ENCODE assay signal across 19 mouse cellular contexts in genomic region chr8:54525606-54526005, GRCm38 (mm10). TPM values are rescaled to one million over a fixed set of nuclear protein-coding genes. Genes with fewer than 3 reads are reported as not detected.
DNase-seq lines count a peak whose midpoint lies in the region; ATAC-seq lines count a peak whose summit lies in the region.
"Had no signal": no experiment of that assay in that cellular context is flagged by ENCODE, and none has a peak within 500 bp of the region (broad histone marks: within the 10 kb centered on the region; RNA-seq: fewer than 3 reads in every experiment).

No protein-coding gene starts in this region.

- H3K27ac ChIP-seq in liver, embryonic 15.5 days (replicated peaks): no peak overlapping the region
- H3K27ac ChIP-seq in kidney, embryonic 15.5 days: no peak overlapping the region
- H3K27ac ChIP-seq: forebrain, embryonic 12.5 days; hindbrain, embryonic 12.5 days; limb, embryonic 12.5 days; lung, embryonic 15.5 days had no signal

- WGBS in liver, embryonic 15.5 days (ENCODE audit: insufficient replicate concordance): 70% methylated on average over 2 of the region's 2 CpGs
- WGBS in kidney, embryonic 15.5 days: 96% methylated on average over 2 of the region's 2 CpGs

- ATAC-seq in megakaryocyte, adult 5-6 weeks (ENCODE audit: poor library complexity, severe bottlenecking): no peak
- ATAC-seq in erythroid progenitor cell, adult 5-6 weeks (replicated peaks; ENCODE audit: low FRiP score, poor library complexity, severe bottlenecking): peak; percentile 60
- ATAC-seq in liver, embryonic 15.5 days (ENCODE audit: insufficient read depth): peak; percentile 27; the same call in 1 of the 2 replicates
- ATAC-seq in kidney, embryonic 15.5 days (replicated peaks; ENCODE audit: low FRiP score): no peak
- ATAC-seq: intestine, postnatal 0 days had no signal

- H3K4me2 ChIP-seq in liver, embryonic 15.5 days: no peak overlapping the region
- no peak overlapping the region for H3K4me2 ChIP-seq in kidney, embryonic 15.5 days
- H3K4me2 ChIP-seq: forebrain, embryonic 12.5 days; hindbrain, embryonic 12.5 days; limb, embryonic 12.5 days; lung, embryonic 15.5 days had no signal

- peaks cover 72% of the 10 kb centered on the region for H3K36me3 ChIP-seq in megakaryocyte, embryonic 14.5 days (replicated peaks; ENCODE audit: low read length)
- H3K36me3 ChIP-seq in liver, embryonic 15.5 days (replicated peaks): peaks cover 42% of the 10 kb centered on the region
- peaks cover 46% of the 10 kb centered on the region for H3K36me3 ChIP-seq in kidney, embryonic 15.5 days

- no peaks in the 10 kb centered on the region for H3K27me3 ChIP-seq in megakaryocyte, embryonic 14.5 days (replicated peaks)
- no peaks in the 10 kb centered on the region for H3K27me3 ChIP-seq in liver, embryonic 15.5 days
- H3K27me3 ChIP-seq in kidney, embryonic 15.5 days: no peaks in the 10 kb centered on the region
- H3K27me3 ChIP-seq: forebrain, embryonic 12.5 days; hindbrain, embryonic 12.5 days; limb, embryonic 12.5 days; lung, embryonic 15.5 days had no signal

- peaks cover 48% of the 10 kb centered on the region for H3K4me1 ChIP-seq in megakaryocyte, embryonic 14.5 days
- peaks cover 35% of the 10 kb centered on the region for H3K4me1 ChIP-seq in liver, embryonic 15.5 days (replicated peaks)
- peaks cover 18% of the 10 kb centered on the region for H3K4me1 ChIP-seq in kidney, embryonic 15.5 days

- DNase-seq in cerebellum, postnatal 14 days: no peak
- DNase-seq in embryo, embryonic 11 days: no peak
- no peak for DNase-seq in ovary, adult 18-20 months (ENCODE audit: low spot score)
- DNase-seq: adrenal gland, adult 8-10 months; cerebellum, adult 11-12 months; gastrocnemius, postnatal 10 days; kidney, postnatal 14 days; right cerebral cortex, postnatal 14 days; thymus, postnatal 14 days had no signal

- H3K9ac ChIP-seq in liver, embryonic 15.5 days: no peak overlapping the region
- H3K9ac ChIP-seq in kidney, embryonic 15.5 days: no peak overlapping the region
- H3K9ac ChIP-seq: forebrain, embryonic 12.5 days; hindbrain, embryonic 12.5 days; limb, embryonic 12.5 days; lung, embryonic 15.5 days had no signal

- H3K4me3 ChIP-seq in megakaryocyte, embryonic 14.5 days (replicated peaks): peak overlapping the region; percentile 64
- H3K4me3 ChIP-seq in liver, embryonic 15.5 days (replicated peaks): no peak overlapping the region
- no peak overlapping the region for H3K4me3 ChIP-seq in kidney, embryonic 15.5 days (replicated peaks)
- H3K4me3 ChIP-seq: forebrain, embryonic 12.5 days; hindbrain, embryonic 12.5 days; limb, embryonic 12.5 days; lung, embryonic 15.5 days had no signal

- H3K9me3 ChIP-seq in megakaryocyte, embryonic 14.5 days: no peaks in the 10 kb centered on the region
- no peaks in the 10 kb centered on the region for H3K9me3 ChIP-seq in liver, embryonic 15.5 days (replicated peaks)
- H3K9me3 ChIP-seq in kidney, embryonic 15.5 days (replicated peaks): no peaks in the 10 kb centered on the region
- H3K9me3 ChIP-seq: forebrain, embryonic 12.5 days; hindbrain, embryonic 12.5 days; limb, embryonic 12.5 days; lung, embryonic 15.5 days had no signal

RNA-seq across cellular contexts. Expression of gene Asb5, which starts 3.8 kb away (rescaled TPM):
- polyA plus RNA-seq in megakaryocyte, embryonic 14.5 days (2012; ENCODE audit: insufficient read depth, low replicate concordance): 0.37 TPM in 1 of 2 replicates, not detected in the other
- 0.16 TPM in 1 of 2 replicates, not detected in the other for total RNA-seq in megakaryocyte, adult 5-6 weeks (2015)
- total RNA-seq in megakaryocyte, adult 5-6 weeks (2017): not detected in 2 replicates
- not detected in 2 replicates for total RNA-seq in erythroid progenitor cell, adult 5-6 weeks (2015; ENCODE audit: low replicate concordance)
- not detected in 2 replicates for total RNA-seq in erythroid progenitor cell, adult 5-6 weeks (2017; ENCODE audit: low replicate concordance)
- polyA plus RNA-seq in liver, embryonic 15.5 days (2015; fragmentation: Nextera tagmentation; extraction: Ambion mirVana): 1.3 and 2.4 TPM in 2 replicates
- polyA plus RNA-seq in kidney, embryonic 15.5 days (2015; fragmentation: Nextera tagmentation; extraction: Ambion mirVana): 4.2 and 5.3 TPM in 2 replicates

RNA-seq across cellular contexts. Expression of gene Spcs3, which starts 4.2 kb away (rescaled TPM):
- polyA plus RNA-seq in megakaryocyte, embryonic 14.5 days (2012; ENCODE audit: insufficient read depth, low replicate concordance): 23.3 and 30.1 TPM in 2 replicates
- 117 and 126 TPM in 2 replicates for total RNA-seq in megakaryocyte, adult 5-6 weeks (2015)
- 86.8 and 99.4 TPM in 2 replicates for total RNA-seq in megakaryocyte, adult 5-6 weeks (2017)
- total RNA-seq in erythroid progenitor cell, adult 5-6 weeks (2015; ENCODE audit: low replicate concordance): 37.1 and 38.6 TPM in 2 replicates
- total RNA-seq in erythroid progenitor cell, adult 5-6 weeks (2017; ENCODE audit: low replicate concordance): 23.2 and 32.3 TPM in 2 replicates
- polyA plus RNA-seq in liver, embryonic 15.5 days (2015; fragmentation: Nextera tagmentation; extraction: Ambion mirVana): 57.2 and 60.2 TPM in 2 replicates
- polyA plus RNA-seq in kidney, embryonic 15.5 days (2015; fragmentation: Nextera tagmentation; extraction: Ambion mirVana): 95.9 and 104 TPM in 2 replicates

Comparison
In these comparisons a context has a peak if more than half of its experiments do, and no peak if none do; other contexts are left out.
1. ATAC-seq: peak in erythroid progenitor cell, adult 5-6 weeks (single experiment) and liver, embryonic 15.5 days (single experiment); none in megakaryocyte, adult 5-6 weeks (single experiment) and kidney, embryonic 15.5 days (single experiment).